Mouse (Mus musculus): ENCODE results near the gene Bmp5. TPM values are rescaled to one million over a fixed set of nuclear protein-coding genes. Genes with fewer than 3 reads are reported as not detected.
A peak's percentile ranks its signal among the peaks of the same experiment; 100 is the strongest.
"Not testable (repeated sequence)": the region's sequence is repeated elsewhere in the genome, so short reads cannot be mapped to it uniquely, and the experiment has no call there.

Gene Bmp5
- polyA plus RNA-seq, 1 experiment from 2014 or later: 9.6 TPM

- Histone ChIP-seq H3K4me3 (no peak overlapping the region), H3K27me3 (no peaks in the 10 kb centered on the region), H3K9me3 (replicated peaks) (no peaks in the 10 kb centered on the region), H3K27ac (no peak overlapping the region), H3K4me1 (no peaks in the 10 kb centered on the region), H3K9ac (no peak overlapping the region), H3K36me3 (no peaks in the 10 kb centered on the region), H3K4me2 (replicated peaks) (no peak overlapping the region)
- no peak for ATAC-seq (ENCODE audit: low FRiP score)
- WGBS: 83% methylated on average over 5 of the region's 5 CpGs
These were observed 10.8 kb downstream of the Bmp5 start for GRCm38 (mm10) chr9:75785959-75786358.

GRCm38 (mm10) chr9:75787121-75787520 lies 12.0 kb downstream of the Bmp5 start:
- H3K36me3 ChIP-seq: no peaks in the 10 kb centered on the region
- H3K9ac ChIP-seq: no peak overlapping the region
- no peaks in the 10 kb centered on the region for H3K9me3 ChIP-seq (replicated peaks)
- no peak for ATAC-seq (ENCODE audit: low FRiP score)
- no peak overlapping the region for H3K27ac ChIP-seq
- no peaks in the 10 kb centered on the region for H3K4me1 ChIP-seq
- no peak overlapping the region for H3K4me2 ChIP-seq (replicated peaks)
- H3K27me3 ChIP-seq: no peaks in the 10 kb centered on the region
- no peak overlapping the region for H3K4me3 ChIP-seq
- 85% methylated on average over 15 of the region's 15 CpGs for WGBS

GRCm38 (mm10) chr9:75789879-75790428 lies 14.8 kb downstream of the Bmp5 start:
- no peak overlapping the region for H3K4me3 ChIP-seq
- H3K4me1 ChIP-seq: no peaks in the 10 kb centered on the region
- H3K27ac ChIP-seq: no peak overlapping the region
- no peaks in the 10 kb centered on the region for H3K9me3 ChIP-seq (replicated peaks)
- ATAC-seq (ENCODE audit: low FRiP score): no peak
- no peak overlapping the region for H3K9ac ChIP-seq
- no peaks in the 10 kb centered on the region for H3K36me3 ChIP-seq
- 65% methylated on average over 7 of the region's 7 CpGs for WGBS
- no peak overlapping the region for H3K4me2 ChIP-seq (replicated peaks)
- H3K27me3 ChIP-seq: no peaks in the 10 kb centered on the region

DNA sequence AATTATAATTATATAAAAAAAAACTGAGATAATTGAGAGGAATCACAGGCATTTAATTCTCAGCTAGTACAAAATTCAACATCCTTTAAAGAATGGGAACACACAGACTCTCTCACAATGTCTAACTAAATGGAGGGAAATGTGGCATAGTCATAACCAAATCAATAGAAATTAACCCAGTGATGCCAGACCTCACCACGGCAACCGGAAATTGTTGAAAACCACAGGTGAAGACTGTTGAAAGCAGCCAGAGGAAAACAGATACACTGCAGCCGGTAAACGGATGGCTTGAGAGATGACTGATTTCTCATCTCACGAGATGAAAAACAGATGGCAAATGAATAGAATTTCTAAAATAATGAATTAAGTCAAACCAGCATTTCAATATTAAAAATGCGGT lies 29.8 kb downstream of the Bmp5 start:
- ATAC-seq (ENCODE audit: low FRiP score): no peak
- no peak overlapping the region for H3K27ac ChIP-seq
- no peaks in the 10 kb centered on the region for H3K36me3 ChIP-seq
- H3K9ac ChIP-seq: no peak overlapping the region
- 88% methylated on average over 6 of the region's 6 CpGs for WGBS
- H3K4me1 ChIP-seq: no peaks in the 10 kb centered on the region
- no peak overlapping the region for H3K4me2 ChIP-seq (replicated peaks)
- H3K4me3 ChIP-seq: no peak overlapping the region
- H3K27me3 ChIP-seq: no peaks in the 10 kb centered on the region
- no peaks in the 10 kb centered on the region for H3K9me3 ChIP-seq (replicated peaks)

DNA sequence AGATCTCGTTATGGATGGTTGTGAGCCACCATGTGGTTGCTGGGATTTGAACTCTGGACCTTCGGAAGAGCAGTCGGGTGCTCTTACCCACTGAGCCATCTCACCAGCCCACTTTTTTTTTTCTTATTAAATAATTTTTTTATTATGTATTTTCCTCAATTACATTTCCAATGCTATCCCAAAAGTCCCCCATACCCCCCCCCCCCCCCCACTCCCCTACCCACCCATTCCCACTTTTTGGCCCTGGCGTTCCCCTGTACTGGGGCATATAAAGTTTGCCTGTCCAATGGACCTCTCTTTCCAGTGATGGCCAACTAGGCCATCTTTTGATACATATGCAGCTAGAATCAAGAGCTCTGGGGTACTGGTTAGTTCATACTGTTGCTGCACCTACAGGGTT lies 33.0 kb downstream of the Bmp5 start:
- not testable (repeated sequence) for H3K27me3 ChIP-seq; H3K9ac ChIP-seq; H3K9me3 ChIP-seq (replicated peaks); H3K4me2 ChIP-seq (replicated peaks); H3K27ac ChIP-seq; H3K4me1 ChIP-seq; H3K36me3 ChIP-seq; H3K4me3 ChIP-seq
- peak; percentile 69; the same call in 1 of the 2 replicates for ATAC-seq (ENCODE audit: low FRiP score)
- WGBS: 93% methylated on average over 4 of the region's 4 CpGs

DNA sequence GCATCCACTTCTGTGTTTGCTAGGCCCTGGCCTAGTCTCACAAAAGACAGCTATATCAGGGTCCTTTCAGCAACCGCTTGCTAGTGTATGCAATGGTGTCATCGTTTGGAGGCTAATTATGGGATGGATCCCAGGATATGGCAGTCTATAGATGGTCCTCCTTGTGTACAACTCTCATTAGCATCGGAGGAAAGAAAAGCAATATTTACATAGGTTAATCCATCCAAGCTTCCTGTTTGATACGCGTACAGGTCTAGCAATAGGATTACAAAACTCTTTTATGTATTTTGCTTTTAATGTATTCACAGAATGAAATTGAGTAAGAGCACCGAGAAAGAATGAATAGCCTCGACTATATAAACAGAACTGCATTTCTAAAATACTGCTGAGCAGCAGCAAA lies 33.5 kb downstream of the Bmp5 start:
- no peaks in the 10 kb centered on the region for H3K4me1 ChIP-seq
- no peak overlapping the region for H3K9ac ChIP-seq
- H3K9me3 ChIP-seq (replicated peaks): no peaks in the 10 kb centered on the region
- no peaks in the 10 kb centered on the region for H3K27me3 ChIP-seq
- H3K36me3 ChIP-seq: no peaks in the 10 kb centered on the region
- WGBS: 86% methylated on average over 7 of the region's 7 CpGs
- 0 out of 2 replicates have a peak, but pooled peaks have one; percentile 6 for ATAC-seq (ENCODE audit: low FRiP score)
- H3K4me2 ChIP-seq (replicated peaks): no peak overlapping the region
- no peak overlapping the region for H3K27ac ChIP-seq
- H3K4me3 ChIP-seq: no peak overlapping the region

DNA sequence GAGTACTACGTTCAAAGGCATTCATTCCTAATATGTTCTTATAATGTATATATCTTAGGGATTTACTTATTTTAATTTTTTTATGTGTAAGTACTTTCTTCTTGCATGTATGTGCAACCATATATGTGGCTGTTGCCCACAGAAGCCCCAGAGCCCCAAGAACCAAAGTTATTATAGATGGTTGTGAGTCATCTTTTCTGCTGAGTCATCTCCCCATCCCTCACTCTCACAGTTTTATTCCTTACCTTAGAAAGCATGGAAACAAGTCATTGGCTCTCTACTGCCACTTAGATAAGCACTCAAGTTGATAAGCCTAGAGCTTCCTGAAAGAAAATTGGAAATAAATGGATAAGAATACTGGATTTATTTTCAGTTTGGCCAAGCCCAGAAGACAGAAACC lies 40.0 kb downstream of the Bmp5 start:
- no peak for ATAC-seq (ENCODE audit: low FRiP score)
- H3K4me1 ChIP-seq: no peaks in the 10 kb centered on the region
- H3K9ac ChIP-seq: no peak overlapping the region
- no peaks in the 10 kb centered on the region for H3K27me3 ChIP-seq
- H3K36me3 ChIP-seq: no peaks in the 10 kb centered on the region
- WGBS: 82% methylated on average over 1 of the region's 1 CpGs
- no peak overlapping the region for H3K4me2 ChIP-seq (replicated peaks)
- no peaks in the 10 kb centered on the region for H3K9me3 ChIP-seq (replicated peaks)
- H3K4me3 ChIP-seq: no peak overlapping the region
- no peak overlapping the region for H3K27ac ChIP-seq

GRCm38 (mm10) chr9:75818400-75818799 lies 43.2 kb downstream of the Bmp5 start:
- 79% methylated on average over 5 of the region's 5 CpGs for WGBS

DNA sequence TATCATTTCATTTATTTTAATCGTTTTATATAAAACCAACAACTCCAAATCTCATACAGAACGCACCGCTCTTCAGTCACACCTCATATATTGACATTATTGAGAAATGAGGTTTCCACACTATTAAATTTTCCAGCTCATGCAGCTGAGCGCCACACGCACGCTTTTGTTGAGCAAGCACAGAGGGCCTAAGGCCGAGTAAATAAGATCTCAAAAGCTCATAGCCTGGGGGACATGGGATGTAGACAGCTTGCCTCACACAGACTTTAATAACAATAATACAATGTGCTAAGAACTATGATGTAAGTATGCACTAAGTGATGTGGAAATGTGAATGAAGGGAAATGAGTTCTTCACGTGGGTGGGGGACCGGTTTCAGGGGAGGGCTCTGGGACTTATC lies 57.3 kb downstream of the Bmp5 start:
- 69% methylated on average over 9 of the region's 9 CpGs for WGBS
- Histone ChIP-seq H3K4me2 (replicated peaks) (no peak overlapping the region), H3K4me1 (peaks cover 4% of the 10 kb centered on the region), H3K4me3 (no peak overlapping the region), H3K9ac (no peak overlapping the region), H3K27ac (no peak overlapping the region), H3K36me3 (no peaks in the 10 kb centered on the region), H3K27me3 (no peaks in the 10 kb centered on the region), H3K9me3 (replicated peaks) (no peaks in the 10 kb centered on the region)
- peak; percentile 61; the same call in 1 of the 2 replicates for ATAC-seq (ENCODE audit: low FRiP score)

More at GRCm38 (mm10) chr9:75818400-75818799, 43.2 kb downstream of the Bmp5 start:
- H3K27me3 ChIP-seq: no peaks in the 10 kb centered on the region
- no peak overlapping the region for H3K9ac ChIP-seq
- no peaks in the 10 kb centered on the region for H3K4me1 ChIP-seq
- no peak overlapping the region for H3K4me3 ChIP-seq
- ATAC-seq (ENCODE audit: low FRiP score): no peak
- H3K9me3 ChIP-seq (replicated peaks): no peaks in the 10 kb centered on the region
- no peaks in the 10 kb centered on the region for H3K36me3 ChIP-seq
- H3K4me2 ChIP-seq (replicated peaks): no peak overlapping the region
- no peak overlapping the region for H3K27ac ChIP-seq

GRCm38 (mm10) chr9:75833189-75833732 lies 58.1 kb downstream of the Bmp5 start:
- no peak overlapping the region for H3K27ac ChIP-seq
- WGBS: 75% methylated on average over 5 of the region's 5 CpGs
- no peaks in the 10 kb centered on the region for H3K36me3 ChIP-seq
- H3K4me1 ChIP-seq: peaks cover 4% of the 10 kb centered on the region
- no peaks in the 10 kb centered on the region for H3K9me3 ChIP-seq (replicated peaks)
- H3K4me2 ChIP-seq (replicated peaks): no peak overlapping the region
- no peaks in the 10 kb centered on the region for H3K27me3 ChIP-seq
- H3K9ac ChIP-seq: no peak overlapping the region
- ATAC-seq (ENCODE audit: low FRiP score): no peak
- no peak overlapping the region for H3K4me3 ChIP-seq

GRCm38 (mm10) chr9:75839450-75839849 lies 64.3 kb downstream of the Bmp5 start:
- Histone ChIP-seq H3K9me3 (replicated peaks) (no peaks in the 10 kb centered on the region), H3K27ac (no peak overlapping the region), H3K4me1 (no peaks in the 10 kb centered on the region), H3K4me2 (replicated peaks) (no peak overlapping the region), H3K27me3 (no peaks in the 10 kb centered on the region), H3K36me3 (no peaks in the 10 kb centered on the region), H3K4me3 (no peak overlapping the region), H3K9ac (no peak overlapping the region)
- WGBS: 68% methylated on average over 3 of the region's 3 CpGs
- no peak for ATAC-seq (ENCODE audit: low FRiP score)

- H3K27ac ChIP-seq: no peak overlapping the region
- no peak overlapping the region for H3K4me3 ChIP-seq
- H3K27me3 ChIP-seq: no peaks in the 10 kb centered on the region
- no peaks in the 10 kb centered on the region for H3K36me3 ChIP-seq
- H3K9ac ChIP-seq: no peak overlapping the region
- H3K9me3 ChIP-seq (replicated peaks): no peaks in the 10 kb centered on the region
- H3K4me2 ChIP-seq (replicated peaks): no peak overlapping the region
- WGBS: 84% methylated on average over 6 of the region's 6 CpGs
- H3K4me1 ChIP-seq: no peaks in the 10 kb centered on the region
- no peak for ATAC-seq (ENCODE audit: low FRiP score)
These were observed 65.7 kb downstream of the Bmp5 start for GRCm38 (mm10) chr9:75840841-75841240.

GRCm38 (mm10) chr9:75846010-75846409 lies 70.8 kb downstream of the Bmp5 start:
- H3K9me3 ChIP-seq (replicated peaks): no peaks in the 10 kb centered on the region
- H3K4me1 ChIP-seq: 0 out of 2 replicates have a peak, but pooled peaks cover 3% of the 10 kb centered on the region
- no peaks in the 10 kb centered on the region for H3K36me3 ChIP-seq
- H3K9ac ChIP-seq: no peak overlapping the region
- no peaks in the 10 kb centered on the region for H3K27me3 ChIP-seq
- H3K4me3 ChIP-seq: no peak overlapping the region
- H3K27ac ChIP-seq: no peak overlapping the region
- H3K4me2 ChIP-seq (replicated peaks): no peak overlapping the region
- ATAC-seq (ENCODE audit: low FRiP score): no peak

All from hindbrain, embryonic 12.5 days (tissue).